Mouse (Mus musculus) urinary bladder, postnatal 14 days (tissue): Measurements from ENCODE around the gene Nadk.

Experiments
- DNase-seq: peaks from one replicate; pipeline ENCODE4 v3.0.0; 2021; ENCODE audit warnings: low spot score

Gene Nadk

GRCm38 (mm10) chr4:155561661-155562442 is at the start of gene Nadk:
Nadk (plus strand) TSS chr4:155562378.
- DNase-seq = no peak

GRCm38 (mm10) chr4:155514810-155515209 is 47.4 kb upstream of the Nadk start:
- no peak for DNase-seq

- DNase-seq = no peak
Measured at GRCm38 (mm10) chr4:155517948-155518517, 44.1 kb upstream of the Nadk start.

GRCm38 (mm10) chr4:155522327-155522726 is 39.9 kb upstream of the Nadk start:
- DNase-seq = no peak

- DNase-seq = no peak
Measured at GRCm38 (mm10) chr4:155525751-155526150, 36.4 kb upstream of the Nadk start.

- DNase-seq = no peak
Measured at GRCm38 (mm10) chr4:155529294-155529693, 32.9 kb upstream of the Nadk start.

GRCm38 (mm10) chr4:155549993-155550392 is 12.2 kb upstream of the Nadk start:
- DNase-seq = no peak

- no peak for DNase-seq
Measured at GRCm38 (mm10) chr4:155550446-155550845, 11.7 kb upstream of the Nadk start.

- DNase-seq = no peak
Measured at GRCm38 (mm10) chr4:155551073-155551472, 11.1 kb upstream of the Nadk start.

GRCm38 (mm10) chr4:155552917-155553532 is 9.2 kb upstream of the Nadk start:
- DNase-seq = no peak

GRCm38 (mm10) chr4:155554880-155555279 is 7.3 kb upstream of the Nadk start:
- no peak for DNase-seq

GRCm38 (mm10) chr4:155555464-155555863 is 6.7 kb upstream of the Nadk start:
- DNase-seq = no peak

- no peak for DNase-seq
Measured at GRCm38 (mm10) chr4:155559454-155559853, 2.7 kb upstream of the Nadk start.

GRCm38 (mm10) chr4:155560932-155561331 is 1.2 kb upstream of the Nadk start:
- DNase-seq = no peak

- DNase-seq = peak; percentile 63
Measured at GRCm38 (mm10) chr4:155562725-155563399, 684 bp downstream of the Nadk start.

GRCm38 (mm10) chr4:155563400-155564231 is 1.4 kb downstream of the Nadk start:
- DNase-seq = peak; percentile 95

GRCm38 (mm10) chr4:155564315-155565069 is 2.3 kb downstream of the Nadk start:
- peak; percentile 57 for DNase-seq

GRCm38 (mm10) chr4:155566555-155566954 is 4.4 kb downstream of the Nadk start:
- DNase-seq = no peak

GRCm38 (mm10) chr4:155568170-155568569 is 6.0 kb downstream of the Nadk start:
- no peak for DNase-seq

- no peak for DNase-seq
Measured at GRCm38 (mm10) chr4:155568632-155569370, 6.6 kb downstream of the Nadk start.
